Mouse (Mus musculus) neural tube, embryonic 11.5 days (tissue): ENCODE results near the gene Dgkd. TPM values are rescaled to one million over a fixed set of nuclear protein-coding genes. Genes with fewer than 3 reads are reported as not detected.

Experiments used
- ATAC-seq: fragments of 200-750 bp; cut with Nextera tagmentation; 2 replicates; pipeline ENCODE4 v1.8.0; 2017; ENCODE audit warnings: moderate number of reproducible peaks, mild to moderate bottlenecking, moderate TSS enrichment, moderate library complexity; ENCODE audit not compliant: insufficient read depth, low FRiP score, low TSS enrichment
- DNase-seq: peaks from one replicate; pipeline ENCODE4 v3.0.0-alpha.2; 2015; ENCODE audit warnings: low spot score
- H3K27ac ChIP-seq: fragments of 300-500 bp; sonication (generic); 2 replicates; pipeline ENCODE4 v1.5.1; 2014; ENCODE audit warnings: low read depth, mild to moderate bottlenecking, low read length
- H3K27me3 ChIP-seq: fragments of 300-500 bp; sonication (generic); 2 replicates; pipeline ENCODE4 v1.6.1; 2014; ENCODE audit warnings: mild to moderate bottlenecking, low read length, mixed read lengths; ENCODE audit not compliant: control insufficient read depth, insufficient read depth
- H3K36me3 ChIP-seq: fragments of 300-500 bp; sonication (generic); 2 replicates; pipeline ENCODE4 v1.6.1; 2014; ENCODE audit warnings: mild to moderate bottlenecking, low read length, moderate library complexity, mixed read lengths; ENCODE audit not compliant: control insufficient read depth, insufficient read depth
- H3K4me1 ChIP-seq: fragments of 300-500 bp; sonication (generic); 2 replicates; pipeline ENCODE4 v1.6.1; 2014; ENCODE audit warnings: low read length, mixed read lengths; ENCODE audit not compliant: control insufficient read depth, insufficient read depth
- H3K4me2 ChIP-seq: fragments of 300-500 bp; sonication (generic); 2 replicates; pipeline ENCODE4 v1.6.1; 2014; ENCODE audit warnings: low read depth, mild to moderate bottlenecking, moderate library complexity
- H3K4me3 ChIP-seq: fragments of 300-500 bp; sonication (generic); 2 replicates; pipeline ENCODE4 v1.5.1; 2014; ENCODE audit warnings: low read depth, low read length
- H3K9ac ChIP-seq: fragments of 300-500 bp; sonication (generic); 2 replicates; pipeline ENCODE4 v1.6.1; 2014; ENCODE audit warnings: mild to moderate bottlenecking, low read length
- H3K9me3 ChIP-seq: fragments of 300-500 bp; sonication (generic); 2 replicates; pipeline ENCODE4 v1.6.1; 2016; ENCODE audit warnings: low read length; ENCODE audit not compliant: control insufficient read depth
- WGBS: fragments of 180-500 bp; shearing (Covaris S2); extraction: QIAGEN DNeasy Blood & Tissue Kit; methylation state at CpG from one replicate; pipeline ENCODE4 v1.1.7; 2014; 5-methylcytosine and 5-hydroxymethylcytosine counted together
- polyA plus RNA-seq: library from polyadenylated mRNA; unstranded; fragments of >200 nt; fragmentation: Nextera tagmentation; extraction: Ambion mirVana; gene quantifications from 2 replicates; pipeline ENCODE4 v1.2.1, GENCODE M21; 2014

Dgkd gene
- polyA plus RNA-seq, 1 experiment from 2014 or later = 40.1 TPM

DNA sequence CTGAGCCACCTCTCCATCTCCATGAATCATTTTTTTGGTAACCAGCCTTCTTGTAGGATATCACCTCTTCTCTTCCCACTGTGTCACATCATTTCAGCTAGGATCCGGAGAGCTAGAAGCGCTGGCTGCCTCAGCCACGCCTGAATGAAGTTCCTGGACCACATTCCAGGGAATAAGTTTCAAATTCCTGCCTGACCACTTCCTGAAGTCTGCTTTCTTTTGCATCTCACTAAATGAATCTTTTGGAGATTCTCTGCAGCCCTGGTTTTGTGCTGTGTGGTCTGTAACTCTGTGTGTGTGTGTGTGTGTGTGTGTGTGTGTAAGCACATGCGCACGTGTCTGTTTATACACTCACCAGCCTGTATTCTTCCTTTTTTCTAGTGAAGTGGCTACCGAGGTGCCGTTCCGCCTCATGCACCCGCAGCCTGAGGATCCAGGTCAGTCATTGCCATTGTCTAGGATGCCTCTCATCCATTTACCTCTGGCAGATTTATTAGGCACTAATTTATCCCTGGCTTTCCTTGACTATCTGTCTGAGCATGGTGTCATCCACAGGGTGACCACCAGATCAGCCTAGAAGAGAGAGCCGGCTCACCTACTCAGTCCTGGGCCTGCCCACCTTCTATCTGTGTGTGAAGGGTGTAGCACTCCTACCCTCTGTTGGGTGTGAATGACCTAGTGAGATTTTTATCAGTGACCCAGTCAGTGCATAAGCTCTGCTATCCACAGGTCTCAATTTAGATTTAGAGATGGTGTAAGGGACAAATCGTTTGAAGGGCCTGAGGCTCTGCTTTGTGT, 12.5 kb upstream of the Dgkd start:
- H3K9ac ChIP-seq = no peak overlapping the region
- WGBS = 72% methylated on average over 11 of the region's 11 CpGs
- no peak for ATAC-seq
- H3K4me1 ChIP-seq = no peaks in the 10 kb centered on the region
- H3K36me3 ChIP-seq = no peaks in the 10 kb centered on the region
- no peak for DNase-seq
- no peaks in the 10 kb centered on the region for H3K9me3 ChIP-seq
- H3K27ac ChIP-seq = no peak overlapping the region
- no peak overlapping the region for H3K4me2 ChIP-seq
- H3K27me3 ChIP-seq = no peaks in the 10 kb centered on the region
- no peak overlapping the region for H3K4me3 ChIP-seq

DNA sequence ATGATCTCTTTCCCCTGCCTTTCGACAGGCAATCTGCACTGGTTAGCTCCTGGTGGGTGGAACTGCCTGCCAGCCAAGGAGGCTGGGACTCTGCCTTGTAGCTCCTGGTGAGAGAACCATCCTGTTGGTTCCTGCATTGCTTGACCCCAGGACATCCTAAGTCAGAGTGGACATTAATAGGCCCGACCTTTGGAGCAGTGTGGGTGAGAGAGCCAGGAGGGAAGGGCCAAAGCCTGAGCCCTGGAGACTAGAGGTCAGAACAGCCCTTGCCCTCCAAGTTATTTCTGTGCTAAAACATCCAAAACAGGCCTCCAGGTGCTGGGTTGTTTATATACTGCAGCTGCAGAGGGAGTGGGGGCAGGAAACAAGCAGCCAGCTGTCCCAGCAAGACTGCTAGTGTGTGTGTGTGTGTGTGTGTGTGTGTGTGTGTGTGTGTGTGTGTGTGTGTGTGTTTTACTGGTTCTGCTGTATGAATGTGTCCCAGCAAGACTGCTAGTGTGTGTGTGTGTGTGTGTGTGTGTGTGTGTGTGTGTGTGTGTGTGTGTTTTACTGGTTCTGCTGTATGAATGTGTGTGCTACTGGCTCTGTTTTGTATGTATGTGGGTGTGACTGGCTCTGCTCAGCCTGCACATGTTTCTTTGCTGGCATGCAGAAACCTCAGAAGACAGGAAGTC, 6.1 kb upstream of the Dgkd start:
- WGBS = 37% methylated on average over 2 of the region's 2 CpGs
- no peaks in the 10 kb centered on the region for H3K27me3 ChIP-seq
- H3K9me3 ChIP-seq = no peaks in the 10 kb centered on the region
- no peak overlapping the region for H3K4me3 ChIP-seq
- H3K4me1 ChIP-seq = no peaks in the 10 kb centered on the region; the same call in 1 of the 2 replicates
- no peak overlapping the region for H3K9ac ChIP-seq
- H3K27ac ChIP-seq = no peak overlapping the region
- no peak overlapping the region for H3K4me2 ChIP-seq
- ATAC-seq = no peak
- DNase-seq = no peak
- H3K36me3 ChIP-seq = no peaks in the 10 kb centered on the region

DNA sequence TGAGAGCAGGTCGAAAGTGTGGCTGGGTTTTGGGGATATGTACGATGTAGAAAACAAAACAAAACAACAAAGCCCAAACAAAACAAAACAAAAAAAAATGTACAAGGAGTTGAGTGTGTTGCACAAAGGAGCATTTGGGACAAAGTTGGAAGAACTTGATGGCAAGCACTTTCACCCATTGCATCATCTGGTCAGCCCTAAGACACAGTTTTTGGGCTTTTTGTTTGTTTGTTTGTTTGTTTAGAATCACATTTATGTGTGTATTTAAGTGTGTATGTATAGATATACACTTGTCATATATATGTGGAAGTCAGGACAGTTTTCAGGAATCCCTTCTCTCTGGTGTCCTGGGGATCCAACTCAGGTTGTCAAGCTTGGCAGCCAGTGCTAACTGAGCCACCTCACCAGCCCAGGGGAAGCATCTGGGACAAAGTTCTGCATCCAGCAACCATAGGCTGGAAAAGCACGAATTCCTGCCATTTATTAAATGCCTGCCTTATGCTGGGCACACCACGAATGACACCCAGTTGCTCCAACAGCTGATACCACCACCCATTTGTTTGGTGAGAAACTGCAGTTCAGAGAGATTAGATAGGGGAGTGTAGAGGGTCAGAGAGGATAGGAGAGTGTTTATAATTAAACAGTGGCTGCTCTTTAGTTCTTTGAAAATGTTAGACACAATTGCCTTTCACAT, 5.5 kb upstream of the Dgkd start:
- 52% methylated on average over 4 of the region's 4 CpGs for whole genome bisulfite sequencing
- ATAC-seq = no peak

DNA sequence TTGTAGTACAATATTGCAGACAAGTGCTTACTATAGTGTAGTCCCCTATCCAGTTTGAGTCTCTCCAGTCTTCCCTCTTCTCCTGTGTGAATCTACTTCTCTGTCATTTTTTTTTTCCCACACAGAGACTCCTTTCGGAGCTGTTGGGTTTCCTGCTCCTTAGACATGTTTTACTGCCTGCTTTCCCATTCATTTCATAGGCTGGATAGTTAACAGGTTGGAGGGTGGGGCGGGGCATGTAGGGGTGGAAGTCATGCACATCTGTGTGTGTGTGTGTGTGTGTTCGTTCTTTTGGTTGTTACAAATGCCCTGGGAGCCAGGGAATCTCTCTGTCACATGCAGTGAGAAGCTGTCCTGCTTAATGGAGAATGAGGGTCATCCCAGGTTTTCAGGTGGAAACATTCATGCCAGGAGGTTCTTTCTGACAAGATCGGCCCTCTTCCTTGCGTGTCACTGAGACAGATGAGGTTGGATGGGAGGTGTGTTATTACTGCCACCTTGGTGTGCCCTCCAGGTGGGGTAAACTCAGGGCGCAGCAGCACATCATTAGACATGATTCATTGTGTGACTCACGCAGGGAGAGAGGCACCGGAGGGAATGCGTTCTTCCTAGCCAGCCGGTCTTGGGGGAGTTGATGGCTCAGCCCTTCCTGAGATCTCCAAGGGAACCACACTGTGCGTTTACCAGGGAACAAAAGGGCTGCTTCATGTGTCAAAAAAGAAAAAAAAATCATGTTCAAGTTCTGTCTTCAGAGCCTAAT, 4.7 kb upstream of the Dgkd start:
- H3K4me1 ChIP-seq = no peaks in the 10 kb centered on the region; the same call in 1 of the 2 replicates
- H3K9ac ChIP-seq = no peak overlapping the region
- DNase-seq (no peak), ATAC-seq (no peak)
- 43% methylated on average over 11 of the region's 11 CpGs for WGBS
- no peaks in the 10 kb centered on the region for H3K36me3 ChIP-seq
- no peak overlapping the region for H3K27ac ChIP-seq
- no peaks in the 10 kb centered on the region for H3K27me3 ChIP-seq
- H3K4me2 ChIP-seq = no peak overlapping the region
- no peak overlapping the region for H3K4me3 ChIP-seq
- no peaks in the 10 kb centered on the region for H3K9me3 ChIP-seq

More for the DNA sequence above, 5.5 kb upstream of the Dgkd start:
- H3K4me3 ChIP-seq = no peak overlapping the region
- H3K9ac ChIP-seq = no peak overlapping the region
- H3K9me3 ChIP-seq = no peaks in the 10 kb centered on the region
- H3K27ac ChIP-seq = no peak overlapping the region
- no peaks in the 10 kb centered on the region for H3K27me3 ChIP-seq
- no peaks in the 10 kb centered on the region for H3K36me3 ChIP-seq
- H3K4me1 ChIP-seq = no peaks in the 10 kb centered on the region; the same call in 1 of the 2 replicates
- DNase-seq = no peak
- no peak overlapping the region for H3K4me2 ChIP-seq

DNA sequence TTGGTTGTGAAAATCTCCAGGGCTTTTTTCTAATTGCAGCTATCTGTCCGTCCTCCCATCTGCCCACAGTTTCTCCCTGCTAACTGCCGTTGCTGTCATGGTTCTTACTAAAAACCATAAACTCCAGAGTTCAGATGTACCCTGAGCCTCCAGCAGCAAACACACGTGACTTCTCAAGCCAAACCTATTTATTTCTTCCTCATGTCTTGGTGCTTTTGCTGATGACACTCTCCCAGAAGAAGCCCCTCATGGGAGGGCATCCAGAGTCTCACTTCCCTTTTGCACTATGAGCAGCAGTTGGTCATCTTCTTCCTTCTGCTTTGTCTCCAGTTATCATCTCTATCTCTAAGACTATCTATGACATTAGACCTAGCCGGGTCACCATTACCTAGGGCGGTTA, 3.8 kb upstream of the Dgkd start:
- H3K36me3 ChIP-seq = no peaks in the 10 kb centered on the region
- DNase-seq (no peak), ATAC-seq (no peak)
- WGBS = 71% methylated on average over 5 of the region's 5 CpGs
- no peak overlapping the region for H3K4me3 ChIP-seq
- H3K9me3 ChIP-seq = no peaks in the 10 kb centered on the region
- no peak overlapping the region for H3K9ac ChIP-seq
- H3K4me2 ChIP-seq = no peak overlapping the region
- peaks cover 5% of the 10 kb centered on the region for H3K4me1 ChIP-seq
- no peaks in the 10 kb centered on the region for H3K27me3 ChIP-seq
- no peak overlapping the region for H3K27ac ChIP-seq

DNA sequence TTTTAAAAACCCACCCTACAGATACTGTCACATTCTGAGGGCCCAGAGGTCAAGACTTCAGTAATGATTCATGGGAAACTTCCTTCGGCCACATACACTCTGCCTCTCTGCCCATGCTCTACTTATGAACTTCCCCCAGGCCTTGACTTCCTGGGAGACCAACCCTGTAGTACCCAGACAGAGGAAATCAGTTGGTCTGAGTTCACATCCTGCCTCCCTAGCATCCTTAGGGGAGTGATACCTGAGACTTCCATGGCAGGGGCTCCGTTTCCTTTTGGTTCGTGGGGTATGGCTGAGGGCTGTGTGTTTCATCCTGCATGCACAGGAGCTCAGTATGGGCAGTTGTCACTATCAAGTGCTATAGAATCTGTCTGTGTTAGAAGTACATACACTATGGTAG, 1.7 kb upstream of the Dgkd start:
- H3K9ac ChIP-seq = no peak overlapping the region
- H3K27ac ChIP-seq = no peak overlapping the region
- no peak for DNase-seq
- H3K36me3 ChIP-seq = no peaks in the 10 kb centered on the region
- peaks cover 17% of the 10 kb centered on the region for H3K4me1 ChIP-seq
- H3K27me3 ChIP-seq = no peaks in the 10 kb centered on the region
- ATAC-seq = no peak
- WGBS = 81% methylated on average over 3 of the region's 3 CpGs
- no peak overlapping the region for H3K4me3 ChIP-seq
- H3K9me3 ChIP-seq = no peaks in the 10 kb centered on the region
- no peak overlapping the region for H3K4me2 ChIP-seq

DNA sequence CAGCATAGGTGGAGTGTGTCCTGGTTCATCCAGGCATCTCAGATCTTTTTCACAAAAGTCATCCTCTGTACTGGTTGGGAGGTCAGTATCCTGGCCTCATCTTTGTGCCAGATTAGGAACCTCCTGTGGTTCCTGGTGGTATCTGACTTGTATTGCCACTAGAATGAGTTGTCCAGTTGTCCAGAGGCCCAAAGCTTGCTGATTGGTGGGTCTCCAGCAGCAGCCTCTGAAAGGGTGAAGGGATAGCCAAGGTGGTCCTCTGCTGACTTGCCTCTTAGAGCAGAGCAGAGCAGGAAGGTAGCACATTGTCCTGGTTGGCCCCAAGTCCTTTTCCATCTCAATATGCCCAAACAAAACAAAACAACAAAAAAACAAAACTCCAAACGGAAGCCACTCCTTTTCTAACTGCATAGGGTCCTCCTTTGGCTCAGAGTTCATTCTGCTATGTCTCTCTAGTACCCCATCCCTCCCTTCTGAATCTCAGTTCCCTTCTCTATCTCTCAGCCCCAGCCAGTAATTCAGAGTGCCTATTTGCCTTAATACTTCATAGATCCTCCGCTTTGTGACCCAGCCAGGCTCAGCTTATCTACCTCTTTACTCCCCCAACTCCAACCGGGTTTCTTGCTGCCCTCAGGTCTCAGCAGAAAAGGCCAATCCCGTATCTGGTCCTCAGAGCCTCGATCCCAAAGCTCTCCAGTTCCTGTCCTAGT, 851 bp upstream of the Dgkd start:
- ATAC-seq = no peak
- 66% methylated on average over 5 of the region's 5 CpGs for WGBS
- no peak for DNase-seq
- H3K27ac ChIP-seq = no peak overlapping the region
- H3K4me1 ChIP-seq = peaks cover 17% of the 10 kb centered on the region
- H3K4me3 ChIP-seq = peak overlapping the region; percentile 95; the same call in 1 of the 2 replicates
- H3K36me3 ChIP-seq = no peaks in the 10 kb centered on the region
- H3K9ac ChIP-seq = no peak overlapping the region
- H3K27me3 ChIP-seq = no peaks in the 10 kb centered on the region
- no peaks in the 10 kb centered on the region for H3K9me3 ChIP-seq
- peak overlapping the region; percentile 91 for H3K4me2 ChIP-seq
